Mouse (Mus musculus): ENCODE results near the gene Tifa.

Gene Tifa

DNA sequence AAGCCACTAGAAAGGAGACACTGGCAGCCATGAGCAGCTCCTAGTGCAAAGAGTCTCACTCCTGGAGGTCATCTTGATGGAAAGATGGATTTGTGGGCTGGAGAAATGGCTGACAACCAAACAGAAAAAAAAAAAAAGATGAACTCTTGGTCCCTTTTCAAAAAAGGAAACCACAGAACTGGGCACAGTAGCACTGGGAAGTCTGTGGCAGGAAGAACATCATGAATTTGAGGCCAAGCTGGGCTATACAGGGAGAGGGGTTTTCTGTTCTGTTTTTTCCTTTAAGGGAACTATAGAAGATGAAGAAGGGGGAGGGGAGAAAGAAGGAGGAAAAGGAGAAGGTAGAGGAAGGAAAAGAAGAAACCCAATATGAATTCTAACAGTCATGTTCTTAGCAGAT, 2.6 kb upstream of the Tifa start:
- DNase-seq (ENCODE audit: low read depth, low spot score), result no peak

- no peak for DNase-seq (ENCODE audit: low read depth, low spot score)
These were observed 1.6 kb upstream of the Tifa start for GRCm38 (mm10) chr3:127788038-127788437.

GRCm38 (mm10) chr3:127788919-127789318, 686 bp upstream of the Tifa start:
- DNase-seq (ENCODE audit: low read depth, low spot score), result no peak

- DNase-seq (ENCODE audit: low read depth, low spot score), result peak; percentile 32
These were observed 840 bp downstream of the Tifa start for GRCm38 (mm10) chr3:127790234-127791055.

GRCm38 (mm10) chr3:127791056-127791483, 1.5 kb downstream of the Tifa start:
- no peak for DNase-seq (ENCODE audit: low read depth, low spot score)

DNA sequence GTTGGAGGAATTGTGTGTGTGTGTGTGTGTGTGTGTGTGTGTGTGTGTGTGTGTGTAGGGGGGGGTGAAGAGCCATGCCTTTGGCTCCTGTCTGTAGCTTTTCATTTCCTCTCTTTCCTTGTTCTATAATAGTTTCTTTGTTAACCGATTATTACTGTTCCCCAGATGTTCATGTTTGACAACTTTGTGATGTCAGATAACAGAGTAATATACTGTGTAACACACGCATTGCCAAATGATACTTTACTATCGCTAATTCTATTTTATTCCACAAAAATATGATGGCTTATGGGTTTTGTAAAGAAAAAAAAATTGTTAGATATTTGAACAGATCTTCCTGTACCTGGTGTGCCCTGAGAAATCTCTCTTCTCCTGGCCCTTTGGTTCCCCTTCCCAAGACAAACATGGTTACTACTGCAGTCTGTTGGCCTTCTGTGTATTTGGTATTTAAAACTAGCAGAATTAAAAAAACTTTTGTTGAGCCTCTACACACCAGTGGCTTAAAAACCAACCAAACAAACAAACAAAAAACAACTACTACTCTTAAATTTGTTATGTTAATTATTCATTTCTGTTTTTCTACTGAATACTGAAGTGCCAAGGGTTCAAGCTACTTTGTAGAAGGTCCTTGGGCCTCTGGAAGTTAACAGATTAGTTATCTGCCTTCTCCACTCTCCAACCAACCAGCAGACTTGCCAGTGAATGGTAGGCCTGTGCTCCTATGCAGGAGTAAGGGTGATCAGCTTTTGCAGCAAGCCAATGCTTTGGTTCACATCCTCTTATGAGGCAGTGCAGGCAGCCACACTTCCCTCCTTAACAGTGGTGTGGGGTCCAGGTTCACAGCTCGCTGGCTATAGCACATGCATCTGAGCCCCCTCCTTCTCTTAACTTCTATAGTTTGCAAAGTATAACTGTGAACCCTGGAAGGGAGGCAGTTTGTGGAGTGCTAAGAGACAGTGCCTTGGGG, 2.3 kb downstream of the Tifa start:
- no peak for DNase-seq (ENCODE audit: low read depth, low spot score)

DNA sequence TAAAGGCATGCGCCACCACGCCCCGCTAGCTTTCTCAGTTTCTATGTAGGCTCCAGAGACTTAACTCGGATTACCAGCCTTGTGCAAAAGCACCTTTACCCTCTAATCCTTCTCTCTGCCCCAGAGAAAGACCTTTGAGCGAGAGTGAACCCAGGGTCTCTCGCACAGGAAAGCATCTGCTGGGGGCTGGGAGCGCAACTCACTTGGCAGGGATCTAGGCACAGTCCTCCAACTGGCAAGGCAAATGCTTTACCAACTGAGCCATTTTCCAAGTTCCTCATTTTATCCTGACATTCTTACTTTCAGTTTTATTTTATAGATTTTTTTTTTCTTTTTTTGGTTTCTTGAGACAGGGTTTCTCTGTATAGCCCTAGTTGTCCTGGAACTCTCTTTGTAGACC, 3.4 kb downstream of the Tifa start:
- no peak for DNase-seq (ENCODE audit: low read depth, low spot score)

GRCm38 (mm10) chr3:127795762-127796161, 6.2 kb downstream of the Tifa start:
- DNase-seq (ENCODE audit: low read depth, low spot score), result peak; percentile 21

GRCm38 (mm10) chr3:127796271-127796670, 6.7 kb downstream of the Tifa start:
- no peak for DNase-seq (ENCODE audit: low read depth, low spot score)

DNA sequence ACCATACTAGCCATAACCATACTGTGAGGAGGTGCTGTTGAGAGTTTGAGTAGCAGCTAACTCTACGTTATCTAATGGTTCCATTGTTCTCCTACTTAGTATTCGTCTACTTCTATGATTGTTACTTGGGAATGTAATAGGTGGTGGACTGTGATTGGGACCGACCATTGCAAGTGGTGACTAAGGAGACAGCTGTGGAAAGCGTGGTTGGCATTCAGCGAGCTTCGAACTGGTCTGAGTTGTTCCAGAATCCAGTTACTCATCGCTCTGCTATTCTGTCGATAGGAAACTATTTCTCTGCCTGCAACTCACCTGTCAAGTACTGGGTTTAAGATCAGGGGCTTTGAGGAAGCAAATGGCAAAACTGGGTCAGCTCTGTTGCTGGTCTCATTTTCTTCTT, 11.6 kb downstream of the Tifa start:
- DNase-seq (ENCODE audit: low read depth, low spot score), result no peak

DNA sequence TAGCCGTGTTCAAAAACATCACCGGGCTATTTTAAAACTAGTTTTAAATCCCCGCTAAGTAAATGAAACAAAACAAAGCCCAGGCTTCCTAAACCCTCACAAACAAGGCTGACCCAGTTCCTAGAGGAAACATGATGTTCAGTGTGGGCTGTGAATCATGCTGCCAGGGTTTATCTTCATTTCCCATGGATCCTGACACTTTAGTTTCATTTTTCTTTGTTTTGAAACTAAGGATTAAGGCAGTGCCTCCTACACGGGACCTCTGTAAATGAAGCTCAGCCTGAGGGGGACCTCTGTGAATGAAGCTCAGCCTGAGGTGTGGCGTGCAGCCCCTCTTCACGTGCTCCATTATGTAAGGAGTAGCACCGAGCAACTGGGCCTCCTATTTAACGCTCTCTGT, 13.2 kb downstream of the Tifa start:
- no peak for DNase-seq (ENCODE audit: low read depth, low spot score)

DNA sequence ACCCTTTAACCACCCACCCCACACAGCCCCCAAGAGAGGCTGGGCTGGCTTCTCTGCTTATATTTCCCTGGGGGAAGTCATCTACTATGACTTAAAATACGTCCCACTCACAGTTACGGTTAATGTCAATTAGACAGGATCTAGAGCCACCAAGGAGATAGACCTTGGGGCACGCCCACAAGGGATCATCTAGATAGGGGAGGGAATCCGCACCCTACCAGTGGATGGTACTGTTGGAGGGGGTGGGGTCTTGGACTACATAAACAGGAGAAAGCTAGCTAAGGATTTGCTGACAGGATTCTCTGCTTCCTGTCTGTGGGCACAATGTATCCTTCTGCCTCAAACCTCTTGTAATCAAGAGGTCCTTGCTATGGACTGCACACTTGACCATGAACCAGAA, 14.8 kb downstream of the Tifa start:
- DNase-seq (ENCODE audit: low read depth, low spot score), result no peak

DNA sequence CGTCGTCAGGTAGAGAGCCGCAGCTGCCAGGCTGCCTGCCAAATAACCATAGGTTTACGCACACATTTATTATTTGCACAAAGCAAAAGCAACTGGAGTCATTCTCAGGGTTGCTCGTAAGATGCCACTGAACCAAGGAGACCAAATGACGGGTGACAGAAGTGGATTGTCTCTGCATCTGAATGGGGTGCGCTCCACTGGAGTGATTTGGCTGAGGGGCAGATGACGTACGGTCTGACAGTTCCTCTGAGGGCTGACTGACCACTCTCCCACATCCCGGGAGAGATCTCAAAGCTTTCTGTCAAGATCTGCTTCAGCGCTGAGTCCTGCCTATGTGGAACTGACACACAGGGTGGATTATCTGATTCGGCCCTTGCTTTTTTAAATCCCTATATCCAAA, 15.5 kb downstream of the Tifa start:
- DNase-seq (ENCODE audit: low read depth, low spot score), result no peak

- DNase-seq (ENCODE audit: low read depth, low spot score), result no peak
These were observed 16.4 kb downstream of the Tifa start for GRCm38 (mm10) chr3:127805991-127806390.

- DNase-seq (ENCODE audit: low read depth, low spot score), result no peak
These were observed 18.2 kb downstream of the Tifa start for GRCm38 (mm10) chr3:127807846-127808245.

GRCm38 (mm10) chr3:127809103-127809502, 19.5 kb downstream of the Tifa start:
- DNase-seq (ENCODE audit: low read depth, low spot score), result no peak

DNA sequence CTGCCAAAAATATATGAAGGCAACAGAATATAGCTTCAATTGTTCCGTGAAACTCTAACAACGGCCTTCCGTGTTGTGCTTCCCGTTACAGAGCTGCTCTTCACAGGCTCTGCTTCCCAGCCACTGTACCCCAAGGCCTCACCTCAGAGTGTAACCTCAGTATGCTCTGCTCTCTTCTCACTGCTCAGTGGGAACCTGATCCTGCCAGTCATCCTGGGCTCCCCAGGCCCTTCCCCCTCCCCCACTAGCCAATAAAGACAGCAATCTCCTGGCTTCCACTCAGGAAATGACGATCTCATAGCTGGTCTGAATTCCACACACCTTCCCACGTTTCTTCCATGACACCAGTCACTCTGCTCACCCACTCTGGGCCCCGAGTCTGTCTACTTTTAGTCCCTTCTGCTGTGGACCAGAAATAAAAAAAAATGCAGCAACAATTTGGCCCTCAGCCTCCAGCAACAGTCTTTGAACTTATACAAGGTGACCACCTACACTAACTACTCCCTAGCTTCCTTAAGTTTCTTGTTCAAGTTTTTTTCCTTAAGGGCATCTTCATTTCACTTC, 27.6 kb downstream of the Tifa start:
- DNase-seq (ENCODE audit: low read depth, low spot score), result no peak

GRCm38 (mm10) chr3:127818694-127819663, 29.4 kb downstream of the Tifa start:
- no peak for DNase-seq (ENCODE audit: low read depth, low spot score)

- DNase-seq (ENCODE audit: low read depth, low spot score), result no peak
These were observed 30.8 kb downstream of the Tifa start for GRCm38 (mm10) chr3:127820400-127820799.

GRCm38 (mm10) chr3:127821209-127821608, 31.6 kb downstream of the Tifa start:
- DNase-seq (ENCODE audit: low read depth, low spot score), result no peak

Data from ZHBTc4 (cell line).